Mouse (Mus musculus): ENCODE data around the gene Terb2.

Gene Terb2

DNA sequence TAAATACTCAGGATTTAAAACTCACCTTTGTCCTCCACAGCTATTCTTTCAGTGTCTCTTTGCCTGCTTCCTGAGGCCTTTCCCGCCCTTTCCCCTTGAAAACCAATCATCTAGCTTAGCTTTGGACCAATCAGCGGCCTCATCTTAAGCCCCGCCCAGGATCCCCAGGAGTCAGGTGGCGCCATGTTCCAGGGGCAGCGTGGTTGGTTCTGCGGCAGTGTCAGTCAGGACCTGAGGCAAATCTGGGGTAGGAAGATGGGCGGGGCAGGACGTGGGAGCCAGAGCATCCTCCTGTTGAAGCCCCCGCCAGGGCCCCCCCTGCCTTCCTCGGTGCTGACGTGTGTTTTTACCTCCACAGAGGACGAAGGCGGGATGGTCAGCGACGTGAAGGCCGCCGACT, at the start of gene Terb2, which contains the start of gene Patl2:
Gene Terb2 (plus strand): TSS at position 167 of the 400 bp plus-strand sequence.
Gene Patl2 (minus strand): TSS at position 84 of the 400 bp plus-strand sequence.
- no peak for DNase-seq (ENCODE audit: low spot score)

DNA sequence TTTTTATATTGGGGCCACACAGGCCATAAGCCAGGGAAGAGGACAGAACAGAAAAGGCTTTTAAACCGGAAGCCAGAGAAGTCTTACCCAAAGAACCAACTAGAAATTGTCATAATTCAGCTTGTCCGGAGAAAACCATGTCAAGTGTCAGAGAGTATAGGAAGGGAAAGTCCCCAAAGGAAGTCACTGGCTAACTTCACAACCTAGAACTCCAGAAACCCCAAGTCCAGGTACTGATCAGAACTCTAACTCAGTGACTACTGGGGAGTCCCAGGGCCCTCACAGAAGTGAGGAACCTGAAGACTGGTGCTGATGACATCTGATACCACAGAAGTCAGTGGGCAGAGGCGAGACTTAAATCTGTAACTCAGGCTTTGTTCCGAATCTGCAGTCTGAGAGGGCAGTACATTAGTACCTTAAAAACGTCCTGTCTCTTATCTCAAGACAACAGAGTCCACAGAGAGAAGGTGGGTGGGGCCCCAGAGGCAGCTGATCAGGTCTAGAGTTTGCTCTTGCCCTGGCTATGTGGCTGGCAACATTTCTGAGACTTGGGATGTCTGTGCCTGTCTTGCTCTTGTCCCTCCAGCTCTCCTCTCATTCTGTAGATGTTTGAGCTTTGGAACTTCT, 48.1 kb upstream of the Terb2 start:
- no peak for DNase-seq (ENCODE audit: low spot score)

- DNase-seq (ENCODE audit: low spot score): no peak
These were observed 45.3 kb upstream of the Terb2 start for GRCm38 (mm10) chr2:122140815-122141214.

DNA sequence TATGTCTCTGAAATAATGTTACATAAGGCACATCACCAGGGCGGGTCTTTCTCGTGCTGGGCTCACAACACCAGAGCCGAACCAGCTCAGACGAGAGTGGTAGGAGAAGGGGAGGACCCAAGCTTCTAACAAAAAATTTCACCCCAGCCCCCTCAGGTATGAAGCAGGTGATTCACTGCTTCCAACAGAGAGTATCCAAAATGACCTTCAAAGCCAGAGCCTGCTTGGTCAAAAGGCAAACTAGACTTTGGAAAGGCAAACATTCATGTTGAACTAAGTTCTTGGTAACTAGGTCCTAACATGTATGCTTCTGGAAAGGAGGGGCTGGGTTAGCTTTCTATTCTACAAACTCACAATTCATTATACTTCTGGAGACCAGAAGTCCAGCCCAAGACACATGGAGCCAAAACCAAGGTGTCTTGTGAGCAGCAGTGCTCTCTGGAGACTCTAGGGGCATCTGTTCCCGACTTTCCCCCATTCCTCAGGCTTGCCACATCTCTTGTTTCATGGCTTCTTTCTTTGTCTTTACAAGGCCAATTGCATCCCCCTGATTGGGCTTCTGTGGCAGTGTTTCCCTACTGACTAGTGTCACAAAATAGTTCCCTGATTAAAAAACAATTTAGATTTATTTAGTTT, 44.6 kb upstream of the Terb2 start:
- no peak for DNase-seq (ENCODE audit: low spot score)

- no peak for DNase-seq (ENCODE audit: low spot score)
These were observed 43.0 kb upstream of the Terb2 start for GRCm38 (mm10) chr2:122143111-122143510.

GRCm38 (mm10) chr2:122145756-122146155, 40.3 kb upstream of the Terb2 start:
- DNase-seq (ENCODE audit: low spot score): no peak

GRCm38 (mm10) chr2:122146687-122147086, 39.4 kb upstream of the Terb2 start:
- no peak for DNase-seq (ENCODE audit: low spot score)

GRCm38 (mm10) chr2:122147508-122148241, 38.4 kb upstream of the Terb2 start, which contains the start of gene B2m:
Gene B2m, plus strand, starts transcription at chr2:122147686.
- DNase-seq (ENCODE audit: low spot score): peak; percentile 97

DNA sequence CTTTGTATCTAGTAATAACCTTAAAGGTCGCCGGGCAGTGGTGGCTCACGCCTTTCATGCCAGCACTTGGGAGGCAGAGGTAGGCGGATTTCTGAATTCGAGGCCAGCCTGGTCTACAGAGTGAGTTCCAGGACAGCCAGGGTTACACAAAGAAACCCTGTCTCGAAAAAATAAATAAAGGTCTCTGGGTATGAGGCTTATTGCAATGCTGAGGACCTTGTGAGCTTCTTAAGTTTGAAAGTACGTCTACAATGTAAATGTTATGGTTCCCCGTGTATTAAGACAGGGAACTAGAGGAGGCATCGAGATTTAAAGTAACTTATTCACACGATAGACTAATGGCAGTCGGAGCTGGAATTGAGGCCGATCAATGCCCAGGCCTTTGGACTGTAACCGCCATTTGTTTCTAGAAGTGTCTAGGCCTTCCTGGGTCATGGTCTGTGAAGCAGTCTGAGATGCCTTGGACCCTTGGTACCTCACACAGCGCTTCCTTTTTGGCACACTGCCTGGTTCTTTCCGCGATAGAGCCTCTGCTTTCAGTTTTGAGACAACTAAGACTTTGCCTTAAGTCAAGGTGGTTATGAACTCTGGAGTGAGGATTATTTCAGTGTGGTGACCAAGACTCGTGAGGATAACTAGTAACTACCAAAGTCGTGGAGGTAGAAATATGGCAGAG, 37.7 kb upstream of the Terb2 start:
- peak; percentile 22 for DNase-seq (ENCODE audit: low spot score)

GRCm38 (mm10) chr2:122149316-122149715, 36.8 kb upstream of the Terb2 start:
- DNase-seq (ENCODE audit: low spot score): no peak

DNA sequence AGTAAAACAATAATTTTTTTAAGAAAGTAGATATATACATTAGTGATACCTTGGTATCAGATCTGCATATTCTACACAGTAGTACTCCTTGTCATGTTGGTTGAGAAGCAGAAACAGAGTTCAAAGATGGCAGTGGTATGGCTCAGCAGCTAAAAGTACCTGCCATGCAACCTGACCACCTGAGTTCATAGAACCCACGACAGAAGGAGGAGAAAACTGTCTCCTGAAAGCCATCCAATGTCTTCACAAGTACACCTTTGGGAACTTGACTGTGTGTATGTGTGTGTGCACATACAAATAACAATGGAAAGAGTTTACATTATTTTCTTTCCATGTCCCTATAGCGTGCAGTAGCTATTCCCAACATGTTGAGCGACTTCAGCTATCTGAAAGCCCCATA, 36.4 kb upstream of the Terb2 start:
- no peak for DNase-seq (ENCODE audit: low spot score)

- DNase-seq (ENCODE audit: low spot score): no peak
These were observed 34.9 kb upstream of the Terb2 start for GRCm38 (mm10) chr2:122151221-122151620.

GRCm38 (mm10) chr2:122152850-122153249, 33.2 kb upstream of the Terb2 start:
- no peak for DNase-seq (ENCODE audit: low spot score)

DNA sequence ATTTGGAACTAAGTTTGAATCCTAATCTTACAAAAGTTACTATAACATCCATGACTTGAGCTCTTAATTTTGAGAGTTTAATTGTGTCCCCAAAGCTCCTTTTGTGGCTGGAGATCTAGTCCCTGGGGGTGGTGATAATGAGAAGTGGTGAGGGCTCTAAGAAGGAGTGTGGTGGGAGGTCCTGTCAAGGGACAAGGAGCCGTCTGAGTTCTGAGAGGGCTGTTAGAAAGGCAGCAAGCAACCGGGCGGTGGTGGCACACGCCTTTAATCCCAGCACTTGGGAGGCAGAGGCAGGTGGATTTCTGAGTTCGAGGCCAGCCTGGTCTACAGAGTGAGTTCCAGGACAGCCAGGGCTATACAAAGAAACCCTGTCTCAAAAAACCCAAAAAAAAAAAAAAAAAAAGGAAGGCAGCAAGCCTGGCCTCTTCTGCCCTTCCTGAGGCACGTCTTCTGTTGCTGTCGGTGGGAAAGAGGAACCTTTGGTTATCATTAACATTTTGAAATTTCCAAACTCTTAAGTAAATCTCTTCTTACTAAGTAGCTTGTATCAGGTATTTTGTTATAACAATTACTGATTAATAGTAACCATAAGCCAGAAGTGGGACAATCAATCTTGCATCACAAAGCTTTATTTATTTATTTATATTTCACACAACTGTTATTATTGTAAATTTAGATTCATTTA, 32.2 kb upstream of the Terb2 start:
- DNase-seq (ENCODE audit: low spot score): no peak

- no peak for DNase-seq (ENCODE audit: low spot score)
These were observed 31.6 kb upstream of the Terb2 start for GRCm38 (mm10) chr2:122154479-122154878.

GRCm38 (mm10) chr2:122155292-122155691, 30.8 kb upstream of the Terb2 start:
- DNase-seq (ENCODE audit: low spot score): no peak

DNA sequence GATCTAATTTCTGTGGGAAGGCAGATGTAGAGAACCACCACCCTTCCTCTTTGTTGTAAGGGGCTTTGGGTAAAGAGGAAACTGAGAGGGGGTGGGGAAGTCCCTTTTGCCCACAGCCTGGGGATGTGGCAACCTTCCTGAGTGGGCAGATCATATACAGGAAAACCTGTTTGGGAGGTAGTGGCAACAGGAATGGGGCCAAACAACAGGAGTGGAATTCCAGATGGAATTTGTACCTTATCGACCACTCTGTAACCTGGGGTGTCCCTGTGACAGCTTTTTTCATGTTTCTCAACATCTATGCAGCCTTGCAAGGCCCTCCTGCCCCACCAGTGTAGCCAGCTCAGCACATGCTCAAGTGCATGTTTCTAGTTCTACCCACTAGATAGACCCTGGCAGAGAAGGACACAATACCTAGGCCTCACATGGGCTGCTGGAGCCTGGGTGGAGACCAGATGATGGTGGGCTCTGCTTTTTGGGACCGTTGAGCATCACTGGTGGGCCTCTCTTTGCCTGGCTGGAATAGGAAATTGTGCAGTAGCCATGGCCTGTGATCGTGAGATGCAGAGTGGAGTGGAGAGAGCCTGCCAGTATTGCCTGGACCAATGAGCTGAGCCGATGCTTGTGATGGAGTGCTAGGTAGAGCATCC, 29.9 kb upstream of the Terb2 start:
- DNase-seq (ENCODE audit: low spot score): no peak

- DNase-seq (ENCODE audit: low spot score): no peak
These were observed 28.5 kb upstream of the Terb2 start for GRCm38 (mm10) chr2:122157561-122157960.

- DNase-seq (ENCODE audit: low spot score): no peak
These were observed 27.7 kb upstream of the Terb2 start for GRCm38 (mm10) chr2:122158362-122158802.

DNA sequence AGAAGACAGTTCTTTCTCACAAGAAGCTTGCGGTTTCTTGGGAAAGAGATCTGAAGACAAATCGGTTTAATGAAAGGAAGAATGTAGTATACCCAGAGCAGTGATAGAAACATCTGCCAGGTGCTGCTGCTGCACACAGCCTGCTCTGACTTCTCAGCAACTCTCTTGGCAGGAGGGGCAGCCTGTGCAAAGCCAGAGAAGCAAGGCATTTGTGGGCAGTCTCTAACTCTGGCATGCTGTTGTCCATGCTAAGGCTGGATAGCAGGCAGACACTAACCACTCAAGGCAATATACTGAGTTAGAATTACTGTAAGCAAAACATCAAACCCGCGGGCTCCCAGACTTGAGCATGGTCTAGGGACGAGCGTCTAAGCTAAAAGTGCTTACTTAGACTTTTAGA, 26.4 kb upstream of the Terb2 start:
- no peak for DNase-seq (ENCODE audit: low spot score)

DNA sequence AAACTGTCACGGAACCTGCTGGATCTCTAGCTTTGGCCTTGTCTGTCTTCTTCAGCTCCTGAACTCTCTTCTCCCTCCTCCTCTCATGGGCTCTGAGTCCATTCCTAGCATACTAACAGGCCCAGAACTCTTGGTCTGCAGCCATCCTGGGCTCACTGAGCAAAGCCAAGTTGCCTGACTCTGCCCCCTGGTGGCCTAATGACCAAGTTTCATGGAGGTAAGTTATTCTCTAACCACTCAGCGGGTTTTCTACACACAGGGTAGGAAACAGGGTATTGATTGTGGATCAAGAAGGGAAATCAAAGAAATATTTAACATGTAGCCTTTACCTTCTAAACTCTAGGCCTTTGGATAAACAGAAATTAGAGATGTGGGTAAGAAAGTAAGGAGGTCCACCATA, 25.4 kb upstream of the Terb2 start, which contains the start of gene Trim69:
Gene Trim69 (plus strand): TSS at position 21 of the 400 bp plus-strand sequence.
- peak; percentile 92 for DNase-seq (ENCODE audit: low spot score)
